Mouse (Mus musculus) liver, embryonic 14.5 days (tissue): ENCODE measurements around the gene Ano10. TPM values are rescaled to one million over a fixed set of nuclear protein-coding genes. Genes with fewer than 3 reads are reported as not detected.

Source experiments
- ATAC-seq: fragments of 200-750 bp; cut with Nextera tagmentation; 2 replicates; pipeline ENCODE4 v1.8.0; 2017; ENCODE audit warnings: moderate number of reproducible peaks, mild to moderate bottlenecking, moderate library complexity; ENCODE audit not compliant: insufficient read depth
- DNase-seq, 3 experiments: peaks; one replicate each; pipeline ENCODE4 v3.0.0-alpha.2; 2012 to 2013; ENCODE audit warnings: low read depth in 3 of 3, low spot score in 3 of 3
- H3K27ac ChIP-seq: fragments of 300-500 bp; sonication (generic); 2 replicates; pipeline ENCODE4 v1.5.1; 2014; ENCODE audit warnings: moderate library complexity, mild to moderate bottlenecking, control low read depth, inconsistent platforms
- H3K27me3 ChIP-seq: fragments of 300-500 bp; sonication (generic); 2 replicates; pipeline ENCODE4 v1.6.1; 2014; ENCODE audit warnings: mild to moderate bottlenecking, low read length, moderate library complexity; ENCODE audit not compliant: control insufficient read depth, insufficient read depth
- H3K36me3 ChIP-seq: fragments of 300-500 bp; sonication (generic); replicated peaks from 2 replicates; pipeline ENCODE4 v1.6.1; 2014; ENCODE audit warnings: low read depth; ENCODE audit not compliant: control insufficient read depth, insufficient read depth
- H3K4me1 ChIP-seq, 2 experiments: fragments of 200-500 bp in 1 of 2; fragments of 300-500 bp in 1 of 2; sonication (generic) in 1 of 2; replicated peaks; 2 replicates each; pipeline ENCODE4 v1.6.1; 2012 to 2014; ENCODE audit warnings: antibody characterized with exemption in 1 of 2, inconsistent platforms in 1 of 2, low read length in 1 of 2; ENCODE audit not compliant: control insufficient read depth in 2 of 2, insufficient read depth in 2 of 2
- H3K4me2 ChIP-seq: fragments of 300-500 bp; sonication (generic); 2 replicates; pipeline ENCODE4 v1.6.1; 2014; ENCODE audit warnings: low read depth, mild to moderate bottlenecking, control low read depth, moderate library complexity
- H3K4me3 ChIP-seq, 2 experiments: fragments of 200-500 bp in 1 of 2; fragments of 300-500 bp in 1 of 2; sonication (generic) in 1 of 2; 2 replicates each; pipeline ENCODE4 v1.5.1; 2012 to 2014; ENCODE audit warnings: low read depth in 2 of 2, low read length in 2 of 2, mild to moderate bottlenecking in 2 of 2, control low read depth in 1 of 2, inconsistent platforms in 1 of 2, moderate library complexity in 1 of 2; ENCODE audit not compliant: insufficient read depth in 1 of 2
- H3K9ac ChIP-seq: fragments of 300-500 bp; sonication (generic); replicated peaks from 2 replicates; pipeline ENCODE4 v1.6.1; 2014; ENCODE audit warnings: mild to moderate bottlenecking, control low read depth, moderate library complexity
- H3K9me3 ChIP-seq: fragments of 300-500 bp; sonication (generic); 2 replicates; pipeline ENCODE4 v1.6.1; 2016; ENCODE audit warnings: low read length, mixed read lengths; ENCODE audit not compliant: control insufficient read depth
- CTCF ChIP-seq: IDR thresholded peaks from 2 replicates; pipeline ENCODE4 v1.5.1; 2016; ENCODE audit warnings: antibody characterized with exemption, low read depth, control low read depth
- EP300 ChIP-seq: IDR thresholded peaks from 2 replicates; pipeline ENCODE4 v1.6.1; 2016; ENCODE audit warnings: antibody characterized with exemption, low read depth
- WGBS: fragments of 180-500 bp; shearing (Covaris S2); extraction: QIAGEN DNeasy Blood & Tissue Kit; methylation state at CpG from one replicate; pipeline ENCODE4 v1.1.7; 2014; ENCODE audit not compliant: insufficient replicate concordance; 5-methylcytosine and 5-hydroxymethylcytosine counted together
- polyA plus RNA-seq, 2 experiments: library from polyadenylated mRNA; depleted of rRNA in 1 of 2; stranded (reverse) in 1 of 2; unstranded in 1 of 2; fragments of >200 nt; fragmentation: Nextera tagmentation in 1 of 2; extraction: Ambion mirVana in 1 of 2; gene quantifications; 2 replicates each; pipeline versions ENCODE4 v1.2.1 to v1.2.3; 2012 to 2014

Gene Ano10
- polyA plus RNA-seq, 2 experiments = 6.9 to 11.4 TPM

DNA sequence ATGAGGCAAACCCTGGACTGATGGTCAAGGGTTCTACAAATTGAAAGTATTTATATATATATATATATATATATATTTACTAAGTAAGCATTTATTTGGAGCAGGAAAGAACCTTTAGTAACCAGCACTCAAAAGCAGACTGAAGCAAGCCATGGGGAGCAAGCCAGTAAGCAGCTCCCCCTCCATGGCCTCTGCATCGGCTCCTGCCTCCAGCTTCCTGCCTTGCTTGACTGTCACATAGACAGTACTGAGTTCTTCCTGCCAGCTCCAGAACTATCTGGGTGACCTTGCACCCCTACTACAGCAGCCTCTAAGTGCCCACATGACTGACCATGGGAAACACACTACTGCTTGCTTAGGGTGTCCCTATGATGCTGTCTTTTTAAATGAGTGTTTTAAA, 141.7 kb downstream of the Ano10 start:
- Histone ChIP-seq H3K4me2 (no peak overlapping the region), H3K36me3 (peaks cover 5% of the 10 kb centered on the region; the same call in 1 of the 2 replicates), H3K27me3 (no peaks in the 10 kb centered on the region), H3K9me3 (no peaks in the 10 kb centered on the region), H3K27ac (no peak overlapping the region), H3K9ac (no peak overlapping the region), H3K4me1 (peaks cover 0 to 8% of the 10 kb centered on the region in 2 experiments; a peak in 2 of 4 replicates), H3K4me3 (no peak overlapping the region)
- TF ChIP-seq CTCF (no peak), EP300 (no peak)
- ATAC-seq (no peak), DNase-seq (no peak)
- WGBS = 76% methylated on average over 1 of the region's 1 CpGs

DNA sequence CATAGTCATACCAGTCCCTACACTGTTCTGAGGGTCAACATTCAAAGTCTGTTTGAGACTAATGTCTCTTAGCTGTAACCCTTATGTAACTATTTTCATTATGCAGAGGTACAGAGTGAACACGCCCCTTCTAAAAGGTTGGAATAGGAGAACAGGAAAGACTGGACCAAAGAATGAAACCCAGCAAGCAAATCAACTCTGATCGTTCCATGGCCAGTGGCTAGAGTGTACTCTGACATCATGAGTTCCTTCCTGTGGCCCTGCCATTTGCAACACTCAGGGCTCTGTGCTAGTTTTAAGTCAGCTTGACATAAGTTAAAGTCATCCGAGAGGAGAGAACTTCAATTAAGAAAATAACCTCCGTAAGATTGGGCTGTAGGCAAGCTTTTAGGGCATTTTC, 142.2 kb downstream of the Ano10 start:
- Histone ChIP-seq H3K4me2 (no peak overlapping the region), H3K9ac (no peak overlapping the region), H3K4me1 (peaks cover 0 to 8% of the 10 kb centered on the region in 2 experiments; a peak in 2 of 4 replicates), H3K36me3 (peaks cover under 1% of the 10 kb centered on the region; the same call in 1 of the 2 replicates), H3K4me3 (no peak overlapping the region), H3K9me3 (no peaks in the 10 kb centered on the region), H3K27ac (no peak overlapping the region), H3K27me3 (no peaks in the 10 kb centered on the region)
- DNase-seq (no peak), ATAC-seq (no peak)
- 74% methylated on average over 4 of the region's 4 CpGs for WGBS
- TF ChIP-seq EP300 = no peak
- no peak for TF ChIP-seq CTCF

DNA sequence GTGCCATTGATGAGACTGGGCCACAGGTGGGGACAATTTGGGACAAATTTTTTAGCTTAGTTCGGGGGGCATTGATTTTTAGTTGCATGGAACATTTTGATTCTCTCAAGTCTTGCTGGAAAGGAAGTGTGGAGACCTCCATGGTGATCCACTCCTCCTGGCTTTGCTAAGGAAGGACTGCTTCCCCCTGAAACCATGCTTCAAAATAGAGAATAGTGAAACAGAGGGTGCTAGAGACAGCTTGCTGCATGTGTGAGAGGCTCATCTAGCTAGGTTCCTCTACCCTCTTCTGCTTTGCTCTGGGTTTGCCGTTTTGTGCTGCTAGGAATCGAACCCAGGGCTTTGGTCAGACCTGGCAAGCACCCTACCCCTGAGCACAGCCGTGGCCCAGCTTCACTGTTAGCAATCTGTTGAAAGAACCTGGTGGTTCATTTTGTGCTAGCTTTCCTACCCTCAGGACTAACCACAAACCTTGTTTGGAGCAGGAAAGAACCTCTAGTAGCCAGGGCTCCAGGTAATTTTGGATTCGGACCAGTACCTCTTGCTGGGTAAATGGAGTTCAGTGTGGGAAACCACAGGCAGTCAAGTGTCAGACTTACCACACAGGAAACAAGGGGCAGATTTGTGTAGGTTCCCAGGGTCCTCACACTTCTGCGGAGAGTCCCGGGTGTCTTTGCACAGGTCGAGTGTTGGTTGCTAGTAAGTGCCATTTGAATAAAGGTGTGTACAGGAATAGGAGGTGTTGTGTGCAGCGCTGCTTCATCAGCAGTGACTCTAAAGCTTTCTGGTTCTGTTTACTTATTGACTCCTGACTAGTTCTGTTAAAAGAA, 144.0 kb downstream of the Ano10 start:
- DNase-seq (no peak), ATAC-seq (no peak)
- TF ChIP-seq EP300 (no peak), CTCF (no peak)
- Histone ChIP-seq H3K36me3 (no peaks in the 10 kb centered on the region), H3K9me3 (no peaks in the 10 kb centered on the region), H3K27me3 (no peaks in the 10 kb centered on the region), H3K4me3 (no peak overlapping the region), H3K4me1 (peaks cover 5 to 14% of the 10 kb centered on the region in 2 experiments; a peak in 3 of 4 replicates), H3K27ac (no peak overlapping the region), H3K9ac (no peak overlapping the region), H3K4me2 (no peak overlapping the region)
- 41% methylated on average over 9 of the region's 9 CpGs for WGBS

DNA sequence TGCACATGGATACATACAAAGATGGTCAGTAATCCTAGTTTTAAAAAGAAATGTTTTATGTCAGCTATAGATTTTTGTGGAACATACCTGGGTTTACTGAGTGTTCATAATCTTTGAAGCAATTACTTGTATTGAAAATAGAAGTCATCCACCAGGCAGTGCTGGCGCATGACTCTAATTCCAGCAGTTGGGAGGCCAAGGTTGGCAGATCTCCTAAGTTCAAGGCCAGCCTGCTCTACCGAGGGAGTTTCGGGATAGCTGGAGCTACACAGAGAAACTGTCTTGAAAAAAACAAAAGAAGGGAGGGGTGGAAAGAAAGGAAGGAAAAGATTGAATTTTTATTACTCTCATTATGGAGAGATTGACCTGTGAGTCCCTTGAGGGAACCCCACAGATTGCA, 145.9 kb downstream of the Ano10 start:
- H3K4me2 ChIP-seq = no peak overlapping the region
- no peak overlapping the region for H3K27ac ChIP-seq
- WGBS = 69% methylated on average over 3 of the region's 3 CpGs
- peaks cover 5 to 14% of the 10 kb centered on the region in 2 experiments; a peak in 3 of 4 replicates for H3K4me1 ChIP-seq
- no peak overlapping the region for H3K9ac ChIP-seq
- no peak for DNase-seq
- no peak for ATAC-seq
- TF ChIP-seq EP300 = no peak
- no peak for TF ChIP-seq CTCF
- H3K27me3 ChIP-seq = no peaks in the 10 kb centered on the region
- no peaks in the 10 kb centered on the region for H3K9me3 ChIP-seq
- peaks cover 5% of the 10 kb centered on the region for H3K36me3 ChIP-seq
- H3K4me3 ChIP-seq = no peak overlapping the region

DNA sequence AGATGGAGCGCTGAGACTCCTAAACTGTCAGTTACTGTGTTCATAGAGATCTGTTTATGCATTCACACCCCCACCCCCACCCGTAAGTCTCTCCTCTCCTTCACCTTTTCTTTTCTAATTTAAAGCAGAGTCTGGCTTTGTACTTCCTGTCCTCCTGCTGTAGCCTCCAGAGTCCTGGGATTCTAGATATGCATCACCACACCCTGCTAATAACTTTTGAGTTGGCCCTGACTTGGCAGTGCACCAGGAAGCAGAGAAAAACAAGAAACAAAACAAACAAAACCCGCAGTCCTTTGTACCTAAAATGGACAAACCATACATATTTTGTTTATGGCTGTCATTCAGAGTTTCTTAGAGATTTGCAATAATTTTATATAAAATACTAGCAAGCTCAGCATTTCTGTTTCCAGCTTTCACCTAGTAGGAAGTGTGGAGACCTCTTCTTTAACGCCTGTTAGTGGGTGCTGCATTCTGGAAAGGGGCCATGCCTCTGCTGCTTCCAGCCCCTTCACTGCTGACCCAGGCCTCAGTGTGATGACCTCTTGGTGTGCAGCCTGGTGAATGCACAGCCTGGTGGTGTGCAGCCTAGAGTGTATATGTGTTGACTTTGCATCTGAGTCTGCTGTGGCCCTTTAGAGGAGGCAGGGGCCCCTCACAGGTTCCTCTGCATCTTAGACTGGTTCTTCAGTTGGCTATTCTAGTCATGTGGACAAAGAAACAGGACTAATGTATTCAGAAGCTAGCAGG, 147.9 kb downstream of the Ano10 start:
- Histone ChIP-seq H3K9me3 (no peaks in the 10 kb centered on the region), H3K4me3 (no peak overlapping the region), H3K27ac (no peak overlapping the region), H3K9ac (no peak overlapping the region), H3K36me3 (peaks cover 5% of the 10 kb centered on the region), H3K27me3 (no peaks in the 10 kb centered on the region), H3K4me2 (no peak overlapping the region), H3K4me1 (peaks cover 5 to 21% of the 10 kb centered on the region in 2 experiments; a peak in 3 of 4 replicates)
- no peak for ATAC-seq
- no peak for DNase-seq
- TF ChIP-seq CTCF (no peak), EP300 (no peak)
- WGBS = 74% methylated on average over 4 of the region's 4 CpGs
